Mouse (Mus musculus): ENCODE results near the gene Oprd1. TPM values are rescaled to one million over a fixed set of nuclear protein-coding genes. Genes with fewer than 3 reads are reported as not detected.

Gene Oprd1
- polyA plus RNA-seq, 2 experiments = 0.04 TPM; not detected in 1

- DNase-seq (ENCODE audit: low read depth in 3 of 3, low spot score in 3 of 3) = no peak
- TF ChIP-seq EP300 (IDR thresholded peaks at IDR 0.05; ENCODE audit: low read depth) (no peak), CTCF (IDR thresholded peaks at IDR 0.05; ENCODE audit: low read depth) (0 out of 2 replicates have a peak, but pooled peaks have one; percentile 2)
- ATAC-seq (ENCODE audit: insufficient read depth) = no peak
- Histone ChIP-seq H3K9me3 (ENCODE audit: control insufficient read depth, low read length) (no peaks in the 10 kb centered on the region), H3K27ac (peak overlapping the region; percentile 100), H3K36me3 (replicated peaks; ENCODE audit: control insufficient read depth, insufficient read depth, low read depth) (peaks cover 24% of the 10 kb centered on the region), H3K4me2 (ENCODE audit: low read depth) (peak overlapping the region; percentile 100), H3K27me3 (ENCODE audit: control insufficient read depth, insufficient read depth, low read length) (no peaks in the 10 kb centered on the region), H3K9ac (replicated peaks) (peak overlapping the region; percentile 82), H3K4me3 (ENCODE audit: insufficient read depth in 1 of 2, low read depth in 2 of 2, low read length in 2 of 2) (peak overlapping the region in 1 of 2 experiments; percentile 37; a peak in 2 of 4 replicates), H3K4me1 (replicated peaks; ENCODE audit: control insufficient read depth in 2 of 2, insufficient read depth in 2 of 2, low read length in 1 of 2) (peaks cover 57 to 67% of the 10 kb centered on the region in 2 experiments)
- WGBS (ENCODE audit: insufficient replicate concordance) = 29% methylated on average over 1 of the region's 1 CpGs
Measured at GRCm38 (mm10) chr4:132075796-132076195, 68.5 kb downstream of the Oprd1 start.

DNA sequence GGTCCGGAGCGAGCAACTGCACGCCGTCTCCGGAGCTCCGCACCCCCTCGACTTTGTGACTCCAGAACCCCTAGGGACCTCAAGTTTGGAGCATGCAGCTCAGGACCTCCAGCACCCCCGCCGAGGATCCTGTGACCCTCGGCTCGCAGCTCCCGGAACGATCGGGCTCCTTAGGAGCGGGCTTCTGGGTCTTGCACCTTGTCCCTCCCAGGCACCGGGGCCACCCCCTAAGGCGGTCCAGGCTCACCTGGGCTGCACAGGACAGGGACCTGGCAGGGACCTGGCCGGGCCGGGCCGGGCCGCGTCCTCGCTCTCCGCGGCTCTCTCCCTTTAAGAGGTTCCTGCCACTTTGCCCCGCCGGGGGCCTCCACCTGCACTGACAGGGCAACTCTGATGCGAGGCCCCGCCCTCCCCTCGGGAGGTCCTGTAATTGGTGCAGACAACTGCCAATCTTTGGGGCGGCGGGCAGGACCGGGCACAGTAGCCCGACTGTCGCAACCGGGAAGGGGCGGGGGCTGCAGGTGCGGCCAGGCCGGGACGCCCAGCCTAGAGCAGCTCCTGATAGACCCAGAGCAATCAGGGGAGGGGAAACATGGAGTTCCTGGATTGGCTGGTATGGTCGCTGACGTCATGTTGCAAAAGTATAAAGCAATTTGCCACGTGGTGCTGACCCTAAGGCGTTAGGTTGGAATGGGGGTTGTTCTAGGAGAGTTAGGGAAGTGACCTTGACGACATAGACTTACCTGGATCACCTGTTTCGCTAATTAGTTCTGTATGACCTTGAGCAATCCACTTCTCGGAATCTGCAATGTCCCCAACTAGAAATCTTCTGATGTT is 69.1 kb downstream of the Oprd1 start, which contains the start of gene Epb41:
Gene Epb41 (minus strand): TSS at position 389 of the 837 bp plus-strand sequence.
- peak within 1 kb of the TSS; percentile 98 for H3K9ac ChIP-seq (replicated peaks)
- H3K4me1 ChIP-seq (replicated peaks; ENCODE audit: control insufficient read depth in 2 of 2, insufficient read depth in 2 of 2, low read length in 1 of 2) = peaks cover 63 to 72% of the 10 kb centered on the region in 2 experiments
- peak within 1 kb of the TSS; percentile 100 for H3K4me2 ChIP-seq (ENCODE audit: low read depth)
- peak; percentile 82 for ATAC-seq (ENCODE audit: insufficient read depth)
- peak; percentile 99 for DNase-seq (ENCODE audit: low read depth in 3 of 3, low spot score in 3 of 3)
- H3K27me3 ChIP-seq (ENCODE audit: control insufficient read depth, insufficient read depth, low read length) = no peaks in the 10 kb centered on the region
- no peaks in the 10 kb centered on the region for H3K9me3 ChIP-seq (ENCODE audit: control insufficient read depth, low read length)
- peaks cover 30% of the 10 kb centered on the region for H3K36me3 ChIP-seq (replicated peaks; ENCODE audit: control insufficient read depth, insufficient read depth, low read depth)
- peak; percentile 29; the same call in 1 of the 2 replicates for TF ChIP-seq CTCF (IDR thresholded peaks at IDR 0.05; ENCODE audit: low read depth)
- peak; percentile 65 for TF ChIP-seq EP300 (IDR thresholded peaks at IDR 0.05; ENCODE audit: low read depth)
- 1% methylated on average over 45 of the region's 47 CpGs for WGBS (ENCODE audit: insufficient replicate concordance)
- peak within 1 kb of the TSS; percentile 88 to 94 for H3K4me3 ChIP-seq (ENCODE audit: insufficient read depth in 1 of 2, low read depth in 2 of 2, low read length in 2 of 2)
- peak within 1 kb of the TSS; percentile 100 for H3K27ac ChIP-seq

GRCm38 (mm10) chr4:132074077-132074932 is 70.0 kb downstream of the Oprd1 start, which contains the start of gene Gm10300:
TSS of gene Gm10300 (plus strand) at chr4:132074697.
- Histone ChIP-seq H3K4me2 (ENCODE audit: low read depth) (peak within 1 kb of the TSS; percentile 100), H3K4me3 (ENCODE audit: insufficient read depth in 1 of 2, low read depth in 2 of 2, low read length in 2 of 2) (peak within 1 kb of the TSS; percentile 88 to 94), H3K4me1 (replicated peaks; ENCODE audit: control insufficient read depth in 2 of 2, insufficient read depth in 2 of 2, low read length in 1 of 2) (peaks cover 69 to 75% of the 10 kb centered on the region in 2 experiments), H3K27ac (peak within 1 kb of the TSS; percentile 100), H3K9me3 (ENCODE audit: control insufficient read depth, low read length) (no peaks in the 10 kb centered on the region), H3K9ac (replicated peaks) (peak within 1 kb of the TSS; percentile 98), H3K36me3 (replicated peaks; ENCODE audit: control insufficient read depth, insufficient read depth, low read depth) (peaks cover 39% of the 10 kb centered on the region), H3K27me3 (ENCODE audit: control insufficient read depth, insufficient read depth, low read length) (no peaks in the 10 kb centered on the region)
- peak; percentile 18; the same call in 1 of the 2 replicates for ATAC-seq (ENCODE audit: insufficient read depth)
- 0% methylated on average over 42 of the region's 42 CpGs for WGBS (ENCODE audit: insufficient replicate concordance)
- TF ChIP-seq EP300 (IDR thresholded peaks at IDR 0.05; ENCODE audit: low read depth) (no peak), CTCF (IDR thresholded peaks at IDR 0.05; ENCODE audit: low read depth) (no peak)
- DNase-seq (ENCODE audit: low read depth in 3 of 3, low spot score in 3 of 3) = no peak

GRCm38 (mm10) chr4:132072946-132073345 is 71.3 kb downstream of the Oprd1 start:
- TF ChIP-seq CTCF (IDR thresholded peaks at IDR 0.05; ENCODE audit: low read depth) (peak; percentile 52), EP300 (IDR thresholded peaks at IDR 0.05; ENCODE audit: low read depth) (no peak)
- peak overlapping the region; percentile 98 for H3K9ac ChIP-seq (replicated peaks)
- peak overlapping the region; percentile 88 to 94 for H3K4me3 ChIP-seq (ENCODE audit: insufficient read depth in 1 of 2, low read depth in 2 of 2, low read length in 2 of 2)
- peak overlapping the region; percentile 94 for H3K27ac ChIP-seq
- H3K4me1 ChIP-seq (replicated peaks; ENCODE audit: control insufficient read depth in 2 of 2, insufficient read depth in 2 of 2, low read length in 1 of 2) = peaks cover 64 to 73% of the 10 kb centered on the region in 2 experiments
- no peak for DNase-seq (ENCODE audit: low read depth in 3 of 3, low spot score in 3 of 3)
- no peaks in the 10 kb centered on the region for H3K9me3 ChIP-seq (ENCODE audit: control insufficient read depth, low read length)
- no peak for ATAC-seq (ENCODE audit: insufficient read depth)
- WGBS (ENCODE audit: insufficient replicate concordance) = 80% methylated on average over 6 of the region's 6 CpGs
- peak overlapping the region; percentile 100 for H3K4me2 ChIP-seq (ENCODE audit: low read depth)
- H3K36me3 ChIP-seq (replicated peaks; ENCODE audit: control insufficient read depth, insufficient read depth, low read depth) = peaks cover 51% of the 10 kb centered on the region
- H3K27me3 ChIP-seq (ENCODE audit: control insufficient read depth, insufficient read depth, low read length) = no peaks in the 10 kb centered on the region

Data from liver, embryonic 14.5 days (tissue).